Mouse (Mus musculus) common myeloid progenitor, adult 5-6 weeks (primary cell): ENCODE results near the gene Rps10. TPM values are rescaled to one million over a fixed set of nuclear protein-coding genes. Genes with fewer than 3 reads are reported as not detected.
A peak's percentile ranks its signal among the peaks of the same experiment; 100 is the strongest.

ENCODE experiments used
- ATAC-seq: replicated peaks from 2 replicates; pipeline ENCODE4 v1.8.0; 2016; ENCODE audit warnings: low read depth, mild to moderate bottlenecking, moderate TSS enrichment, inconsistent platforms; ENCODE audit not compliant: poor library complexity, severe bottlenecking
- total RNA-seq: library from RNA; stranded (forward); fragments of 200-1000, 187-1606 nt; gene quantifications from 2 replicates; pipeline ENCODE4 v1.2.3, GENCODE M21; 2017

Rps10 gene
- total RNA-seq, 1 experiment from 2014 or later = 2,411 TPM

DNA sequence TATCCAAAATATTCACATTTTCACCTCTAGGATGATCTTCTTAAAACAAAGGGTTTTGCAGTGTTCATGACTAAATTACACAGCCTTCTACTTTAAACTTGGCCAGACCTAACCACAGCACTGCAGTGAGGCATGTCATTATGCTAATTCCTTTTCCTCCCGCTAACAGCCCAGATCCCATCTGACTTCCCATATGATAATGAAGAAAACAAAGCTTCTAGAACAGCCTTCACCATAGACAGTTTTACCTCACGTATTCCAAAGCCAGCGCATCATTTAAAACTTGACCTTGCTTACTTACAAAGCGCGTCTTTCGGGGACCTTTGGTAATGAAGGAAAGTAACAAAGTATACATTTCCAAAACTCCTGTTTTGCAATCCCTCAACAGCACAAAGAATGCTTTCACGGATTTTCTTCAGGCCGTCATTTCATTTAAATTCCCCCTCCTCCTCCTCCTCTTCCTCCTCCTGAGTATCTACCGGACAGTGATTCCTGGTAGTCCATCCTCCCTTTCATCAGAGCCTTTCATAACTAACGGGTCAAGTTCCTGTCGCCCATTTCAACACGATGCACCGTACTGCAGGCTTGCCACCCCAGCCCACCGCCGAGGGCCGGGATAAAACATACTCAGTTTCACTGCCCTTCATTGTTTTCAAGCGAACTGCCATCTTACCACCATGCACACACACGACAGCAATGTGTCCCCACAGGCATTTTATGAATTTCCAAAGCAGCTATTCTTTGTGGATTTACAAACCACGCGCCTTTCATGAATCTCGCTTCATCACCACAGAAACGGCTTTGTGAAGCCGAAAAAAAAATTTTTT is 14.6 kb downstream of the Rps10 start:
- peak; percentile 52; the same call in 1 of the 2 replicates for ATAC-seq

DNA sequence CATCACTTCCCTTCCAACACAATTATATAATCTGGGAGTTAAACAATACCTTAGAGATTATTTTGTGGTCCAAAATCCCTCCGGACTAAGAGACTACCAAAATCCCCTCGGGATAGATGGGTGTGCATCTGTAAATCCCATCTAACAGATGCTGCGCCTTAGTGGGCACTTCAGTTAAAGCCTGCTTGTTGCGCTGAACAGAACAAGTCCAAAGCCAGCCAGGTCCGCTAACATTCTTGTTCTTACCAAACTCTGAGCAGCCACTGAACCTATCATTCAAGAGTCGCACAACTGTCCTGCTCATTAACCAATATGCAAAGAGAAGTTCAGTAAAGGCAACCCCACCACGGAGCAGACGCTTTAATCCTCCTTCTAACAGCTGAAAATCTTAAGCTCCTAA is 15.3 kb downstream of the Rps10 start:
- no peak for ATAC-seq

DNA sequence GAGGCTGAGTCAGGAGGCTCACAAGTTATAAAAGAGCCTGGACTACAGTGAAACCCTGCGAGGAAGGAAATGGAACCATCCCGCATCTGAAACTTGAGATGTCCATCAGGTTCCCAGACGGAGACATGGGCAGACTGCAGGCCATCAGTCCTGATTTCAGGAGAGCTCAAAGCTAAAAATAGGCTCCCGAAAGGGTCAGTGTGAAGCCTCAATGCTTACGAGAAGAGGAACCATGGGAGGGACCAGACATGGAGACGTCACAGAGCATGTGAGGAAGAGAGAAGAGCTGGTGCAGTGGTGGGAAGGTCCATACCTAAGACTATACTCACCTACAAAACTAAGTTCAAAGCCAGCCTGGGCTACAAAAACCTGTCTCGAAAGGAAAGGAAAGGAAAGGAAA is 21.1 kb downstream of the Rps10 start:
- no peak for ATAC-seq

DNA sequence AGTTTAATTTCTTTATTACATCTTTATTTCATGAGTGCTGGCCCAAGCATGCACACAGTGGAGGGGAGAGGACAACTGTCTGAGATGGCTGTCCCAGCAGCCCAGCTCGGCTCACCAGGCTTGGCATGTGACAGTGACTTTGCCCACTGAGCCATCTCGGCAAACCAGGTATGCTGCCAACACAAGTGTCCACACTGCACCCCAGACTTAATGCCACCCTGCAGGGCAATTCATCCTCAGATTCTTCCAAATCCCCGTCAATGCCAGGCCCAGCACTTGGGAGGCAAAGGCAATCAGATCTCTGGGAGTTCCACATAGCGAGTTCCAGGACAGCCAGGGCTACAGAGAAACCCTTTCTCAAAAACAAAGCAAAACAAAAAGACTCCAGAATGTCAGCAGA is 23.5 kb downstream of the Rps10 start:
- no peak for ATAC-seq

DNA sequence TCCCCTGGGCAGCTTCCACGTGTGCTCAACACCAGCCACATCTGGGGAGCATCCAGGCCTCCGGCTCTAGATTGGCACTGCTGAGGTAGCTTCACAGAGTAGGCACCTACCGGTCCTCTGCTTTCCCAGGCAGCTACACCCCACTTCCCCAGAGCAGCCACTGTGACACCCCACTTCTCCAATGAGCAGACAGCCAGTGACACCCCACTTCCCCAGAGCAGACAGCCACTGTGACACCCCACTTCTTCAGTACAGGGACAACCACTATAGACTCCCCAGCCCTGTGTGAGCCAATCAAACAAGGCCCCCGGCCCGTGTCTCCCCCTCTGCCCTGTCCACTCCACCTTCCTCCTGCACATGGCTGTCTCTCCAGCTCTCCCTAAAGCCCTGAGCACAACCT is 24.5 kb downstream of the Rps10 start:
- 0 out of 2 replicates have a peak, but pooled peaks have one; percentile 23 for ATAC-seq

DNA sequence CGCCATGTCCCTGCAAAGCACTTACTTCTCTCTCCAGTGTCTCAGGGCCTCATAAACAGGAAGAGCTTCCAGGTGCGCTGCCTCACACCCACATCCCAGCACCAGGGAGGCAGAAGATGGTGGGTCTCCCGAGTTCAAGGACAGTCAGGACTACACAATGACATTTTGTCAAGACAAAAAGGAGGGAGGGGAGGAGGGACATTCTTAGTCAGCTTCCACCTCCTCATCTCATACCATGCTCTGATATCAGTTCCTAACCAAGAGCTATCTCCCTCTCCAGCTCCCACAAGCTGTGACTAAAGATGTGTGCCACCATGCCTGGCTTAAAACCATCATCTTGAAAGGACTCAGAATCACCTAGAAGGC is 25.0 kb downstream of the Rps10 start:
- no peak for ATAC-seq

DNA sequence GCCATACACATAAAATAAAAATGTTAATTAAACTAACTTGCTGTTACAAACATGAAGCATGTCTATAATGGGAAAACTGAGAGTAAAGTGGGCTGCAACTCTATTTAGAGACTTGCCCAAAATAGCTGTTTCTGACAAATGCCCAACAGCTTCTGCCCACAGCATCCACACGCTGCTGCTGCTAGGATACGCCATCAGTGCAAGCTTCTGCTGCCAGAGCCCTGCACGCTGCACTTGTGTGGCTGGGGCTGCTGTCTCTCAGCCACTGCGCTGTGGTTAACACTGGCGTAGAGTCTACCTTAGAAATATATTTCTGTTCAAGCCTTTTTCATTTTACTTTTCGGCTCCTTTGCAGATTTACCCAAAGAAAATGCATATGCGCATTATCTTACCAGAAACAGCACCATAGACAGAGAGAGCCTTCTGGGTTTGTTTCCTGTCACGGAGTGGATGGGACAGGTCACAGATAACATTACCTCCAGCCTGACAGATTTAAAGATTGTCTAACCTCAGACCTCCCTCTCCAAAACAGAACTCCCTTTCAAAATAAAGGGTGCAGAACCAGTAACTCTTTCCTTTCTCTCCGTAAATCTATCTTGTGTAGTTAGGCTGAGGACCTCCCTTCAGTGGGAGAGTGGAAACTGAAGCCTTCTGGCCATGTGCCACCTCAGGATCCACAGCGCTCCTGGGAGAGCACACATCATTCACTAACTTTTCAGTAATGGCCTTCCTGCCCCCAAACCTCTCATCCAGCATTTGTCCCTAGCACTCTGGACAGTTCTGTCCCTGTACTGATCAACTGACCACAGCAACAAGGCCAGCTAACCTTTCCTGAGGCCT is 25.6 kb downstream of the Rps10 start:
- peak; percentile 62 for ATAC-seq

DNA sequence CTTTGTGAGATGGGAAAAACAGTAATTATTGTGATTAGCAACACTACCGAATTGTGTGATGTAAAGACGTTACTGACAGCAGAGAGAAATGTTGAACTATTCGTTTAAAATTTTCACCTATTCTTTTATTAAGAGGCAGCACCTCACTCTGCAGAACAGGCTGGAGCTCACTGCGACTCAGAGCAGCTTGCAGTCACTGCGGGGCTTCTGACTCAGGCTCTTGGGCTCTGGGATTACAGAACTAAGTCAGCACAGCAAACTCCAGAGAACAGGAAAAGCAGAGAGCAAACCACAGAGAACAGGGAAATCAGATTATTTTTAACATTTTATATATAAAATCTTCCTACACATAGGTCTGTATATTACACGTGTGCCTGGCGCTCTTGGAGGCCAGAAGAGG is 26.9 kb downstream of the Rps10 start:
- no peak for ATAC-seq

DNA sequence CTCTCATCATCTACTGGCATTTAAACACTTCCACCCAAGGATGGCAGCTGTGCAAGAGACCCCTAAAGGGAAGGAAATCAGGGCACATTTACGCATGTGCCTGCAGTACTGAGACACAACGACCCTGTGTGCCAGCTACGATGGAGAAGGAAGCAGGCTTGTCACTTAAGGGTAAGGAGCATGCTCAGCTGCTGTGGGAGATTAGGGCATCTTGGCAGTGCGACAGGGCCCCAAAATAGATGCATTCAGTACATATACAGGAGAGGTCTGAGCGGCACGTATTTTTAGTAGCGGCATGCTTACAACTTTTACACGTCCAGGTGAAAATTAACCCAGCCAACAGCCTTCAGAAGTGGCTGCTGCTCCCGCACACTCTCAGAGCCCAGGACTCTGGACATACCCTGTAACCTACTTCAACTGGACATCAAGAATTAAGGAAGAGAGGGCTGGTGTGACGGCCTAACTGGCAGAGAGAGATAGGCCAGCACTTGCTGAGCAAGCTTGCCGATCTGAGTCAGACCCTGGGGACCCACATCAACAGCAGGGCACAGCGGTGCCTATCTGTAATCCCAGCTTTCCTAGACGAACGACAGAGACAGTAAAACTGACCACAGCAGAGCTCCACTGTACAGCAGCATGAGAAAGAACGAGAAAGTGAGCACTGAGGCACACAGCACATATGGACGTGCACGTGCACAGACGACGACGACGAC is 32.8 kb downstream of the Rps10 start:
- ATAC-seq = peak; percentile 79

DNA sequence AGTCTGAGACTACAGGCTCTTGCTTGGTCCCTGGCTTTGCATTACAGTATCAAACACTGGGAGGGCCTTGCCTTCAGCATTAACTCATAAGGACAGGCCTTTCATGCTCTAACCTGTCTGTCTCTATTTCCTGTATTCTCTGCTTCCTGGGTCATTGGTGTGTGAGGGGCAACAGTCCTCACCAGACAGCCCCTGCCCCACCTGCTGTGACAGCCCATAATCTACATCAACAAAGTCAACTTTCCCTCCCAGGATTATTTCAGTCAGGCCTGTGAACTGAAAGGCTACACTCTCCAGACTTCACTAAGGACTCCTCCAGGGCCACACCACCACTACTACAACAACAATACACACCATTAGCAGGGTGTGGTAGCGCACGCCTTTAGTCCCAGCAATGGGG is 33.4 kb downstream of the Rps10 start:
- ATAC-seq = no peak

DNA sequence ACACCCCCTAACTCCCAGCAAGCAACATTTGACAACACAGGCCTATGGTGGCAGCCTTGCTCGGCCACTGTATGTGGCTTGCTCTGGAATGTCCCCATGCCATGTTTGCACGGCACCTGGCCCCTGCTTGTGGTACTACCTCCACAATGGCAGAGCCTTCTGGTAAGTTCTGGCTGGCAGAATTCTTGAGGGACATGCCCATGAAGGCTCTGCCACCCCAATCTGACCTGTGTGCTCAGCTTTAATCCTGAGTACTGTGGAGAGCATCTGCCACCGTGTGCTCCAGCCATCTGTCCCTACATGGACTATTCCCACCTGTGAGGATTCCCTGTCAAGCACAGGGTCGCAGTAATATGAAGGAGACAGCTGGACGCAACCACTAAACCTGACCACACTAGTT is 35.6 kb downstream of the Rps10 start:
- ATAC-seq = no peak

DNA sequence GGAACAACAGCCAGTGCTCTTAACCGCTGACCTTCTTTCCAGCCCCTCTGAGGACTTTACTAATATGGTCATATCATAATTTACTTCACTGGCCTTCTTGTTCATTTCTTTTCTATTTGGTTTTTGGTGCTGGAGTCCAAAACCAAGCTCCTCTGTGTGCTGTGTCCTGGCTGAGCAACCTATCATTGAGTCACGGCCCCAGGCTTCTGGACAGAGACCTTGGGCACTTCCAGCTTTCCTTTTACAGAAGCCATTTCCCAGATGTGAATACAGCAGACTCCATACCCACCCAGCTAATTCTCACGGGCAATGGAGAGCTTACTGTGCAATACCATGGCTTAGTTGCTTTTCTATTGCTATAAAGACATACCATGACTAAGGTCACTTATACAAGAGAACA is 36.2 kb downstream of the Rps10 start:
- no peak for ATAC-seq

DNA sequence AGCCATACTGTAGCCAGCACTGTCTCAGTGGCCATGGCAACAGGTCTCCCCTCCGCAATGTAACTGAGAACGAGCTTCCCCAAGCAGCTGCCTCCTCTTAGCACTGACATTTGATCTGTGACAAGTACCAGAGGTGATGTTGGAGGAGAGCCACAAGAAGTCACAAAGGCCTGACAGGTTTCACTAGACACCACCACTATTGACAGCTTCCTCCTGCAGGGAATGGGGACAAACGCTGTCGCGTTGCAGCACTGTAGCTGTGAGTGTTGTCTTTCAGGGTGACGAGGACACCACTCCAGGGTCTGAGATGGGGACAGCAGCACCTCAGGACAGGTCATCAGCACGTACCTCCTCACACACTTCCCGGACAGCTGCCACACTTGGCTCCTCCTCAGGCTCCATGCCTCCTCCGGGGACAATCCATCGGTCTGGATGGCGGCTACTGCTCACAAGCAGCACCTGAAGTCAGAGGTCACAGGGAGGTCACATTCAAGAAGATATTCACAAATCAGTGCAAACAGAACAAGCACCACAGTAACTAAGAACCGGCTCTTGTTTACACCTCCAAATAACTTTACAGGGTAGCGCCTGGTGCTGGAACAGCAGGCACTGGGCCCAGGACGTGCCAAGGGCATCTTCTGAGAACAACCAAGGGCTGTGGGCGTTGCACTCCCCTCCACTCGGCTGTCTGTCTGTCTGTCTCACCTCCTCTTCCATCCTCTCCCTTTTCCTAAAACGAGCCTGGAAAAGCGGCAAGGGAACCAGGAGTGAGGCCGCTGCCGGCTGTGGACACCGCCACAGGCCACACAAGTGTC is 39.9 kb downstream of the Rps10 start:
- no peak for ATAC-seq

DNA sequence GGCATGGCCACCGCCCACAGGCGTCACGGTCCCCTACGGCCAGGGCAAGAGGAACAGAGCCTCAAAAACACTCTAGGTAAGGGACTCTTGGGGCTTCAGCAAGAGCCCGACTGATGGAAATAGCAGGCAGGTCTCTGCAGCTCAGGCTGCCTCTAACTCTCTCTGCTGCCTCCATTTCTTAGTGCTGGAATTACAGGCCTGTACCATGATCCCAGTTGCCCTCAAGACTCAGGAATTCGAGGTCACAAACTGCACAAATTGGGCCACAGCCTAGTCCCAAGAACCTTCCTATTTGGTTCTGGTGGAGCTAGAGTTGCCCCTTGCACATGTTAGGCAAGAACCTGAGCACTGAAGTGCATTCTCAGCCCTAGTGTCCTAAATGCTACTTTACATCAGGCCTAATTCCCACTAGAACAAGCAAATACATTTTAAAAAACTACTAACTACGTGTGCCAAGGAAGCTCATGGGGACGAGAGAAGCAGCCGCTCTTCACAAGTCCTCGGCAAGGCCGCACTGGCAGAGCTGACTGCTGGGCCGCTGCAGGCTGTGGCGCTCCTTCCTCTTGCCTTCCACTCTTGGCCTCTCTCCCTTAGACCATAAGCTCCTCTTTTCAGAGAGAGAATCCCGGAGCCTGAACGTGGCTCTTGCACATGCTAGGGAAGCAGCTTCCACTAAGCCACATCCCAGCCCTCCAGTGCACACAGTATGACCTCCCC is 40.7 kb downstream of the Rps10 start:
- ATAC-seq = no peak

DNA sequence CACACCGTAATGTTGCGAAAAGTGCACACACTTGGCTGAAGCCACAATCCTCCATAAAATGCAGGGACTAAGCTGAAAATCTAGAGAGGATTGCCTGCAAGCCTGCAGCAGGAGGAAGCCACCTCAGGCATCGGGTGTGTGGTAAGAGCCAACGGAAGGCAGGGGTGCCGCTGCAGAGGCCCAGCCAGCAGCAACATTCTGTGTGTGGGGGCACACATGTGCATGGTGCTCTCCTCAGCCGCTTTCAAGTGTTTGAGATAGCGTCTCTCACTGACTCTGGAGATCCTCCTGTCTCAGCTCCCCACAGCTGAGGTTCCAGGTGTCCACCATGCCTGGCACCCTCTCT is 43.9 kb downstream of the Rps10 start:
- no peak for ATAC-seq

DNA sequence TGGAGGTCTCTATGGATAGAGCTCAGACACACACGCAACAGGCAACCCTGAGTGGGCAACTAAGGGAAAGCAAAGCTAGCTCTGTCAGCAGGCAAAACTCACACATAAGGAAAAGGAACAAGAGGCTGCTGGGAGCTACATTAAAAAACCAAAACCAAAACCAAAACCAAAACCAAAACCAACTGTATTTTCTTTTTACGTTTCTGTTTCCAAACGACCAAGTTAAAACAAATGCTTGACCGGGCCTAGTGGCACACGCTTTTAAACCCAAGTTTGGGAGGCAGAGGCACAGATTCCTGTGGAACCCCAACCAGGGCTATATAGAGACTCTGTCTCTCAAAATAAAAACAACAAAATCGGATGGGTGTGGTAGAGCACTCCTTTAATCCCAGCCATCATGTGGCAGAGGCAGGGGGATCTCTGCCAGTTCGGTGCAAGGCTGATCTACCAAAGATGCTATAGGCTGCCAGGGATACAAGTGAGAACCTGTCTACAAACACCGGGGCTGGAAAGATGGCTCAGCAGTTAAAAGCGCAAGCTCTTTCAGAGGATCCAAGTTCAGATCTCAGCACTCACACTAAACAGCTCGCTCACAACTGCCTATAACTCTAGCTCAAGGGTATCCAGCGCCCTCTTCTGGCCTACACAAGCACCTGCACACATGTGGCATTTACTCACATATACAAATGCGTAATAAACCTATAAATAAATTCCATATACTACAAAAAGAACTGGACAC is 44.5 kb downstream of the Rps10 start:
- no peak for ATAC-seq

DNA sequence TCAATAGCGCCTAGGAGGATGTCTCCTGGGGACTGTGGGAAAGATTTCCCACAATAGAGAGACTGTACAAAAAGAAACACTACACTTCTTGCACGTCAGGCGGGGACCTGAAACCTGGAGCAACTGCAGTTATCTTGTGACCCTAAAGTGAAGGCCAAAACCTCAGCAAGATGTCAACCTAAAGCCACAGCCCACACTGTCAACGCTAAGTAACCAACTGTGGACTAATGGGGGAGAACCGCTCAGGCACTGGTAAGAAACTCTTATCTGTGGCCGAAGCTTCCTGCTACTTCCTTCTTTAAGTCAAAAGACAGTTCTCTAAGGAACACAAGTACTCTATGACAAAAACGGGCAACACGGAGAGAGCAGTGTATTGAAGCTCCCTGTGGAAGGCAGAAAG is 48.2 kb downstream of the Rps10 start:
- ATAC-seq = peak; percentile 86

DNA sequence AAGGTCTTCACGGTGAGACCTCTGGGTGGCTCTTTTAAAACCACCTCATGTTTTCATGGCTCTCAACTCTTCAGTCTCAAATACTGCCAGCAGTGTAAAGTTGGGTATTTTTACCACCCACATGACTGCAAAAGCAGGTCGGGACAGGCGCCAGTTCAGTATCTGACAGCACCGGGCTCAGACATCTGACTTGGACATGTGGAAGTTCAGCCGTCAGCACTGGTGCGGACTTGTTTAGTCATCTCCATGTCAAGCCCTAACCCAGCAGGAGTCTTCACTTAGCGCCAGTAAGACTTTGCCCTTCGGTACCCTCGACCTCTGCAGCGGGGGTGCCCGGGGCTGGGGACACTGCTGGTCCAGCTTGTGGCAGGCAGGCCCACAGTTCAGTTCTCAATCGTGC is 49.2 kb downstream of the Rps10 start:
- ATAC-seq = no peak

DNA sequence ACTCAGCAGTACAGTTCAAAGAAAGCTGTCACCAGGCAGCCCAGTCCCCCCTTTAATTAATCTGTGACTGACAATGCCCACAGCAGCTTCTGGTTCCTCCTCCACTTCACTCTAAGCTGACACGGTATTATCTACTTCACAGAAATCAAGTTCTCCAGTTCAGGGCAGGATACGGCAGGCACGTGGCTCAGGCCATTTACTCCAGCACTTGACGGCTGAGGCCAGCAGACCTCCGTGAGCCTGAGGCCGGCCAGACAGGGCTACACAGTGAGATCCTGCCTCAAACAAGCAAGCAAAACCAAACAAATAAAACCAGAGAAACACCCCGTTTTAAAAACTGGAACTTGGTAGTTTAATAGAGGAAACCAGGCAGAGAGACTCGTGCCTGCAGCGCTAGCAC is 49.8 kb downstream of the Rps10 start:
- ATAC-seq = no peak
